Mouse (Mus musculus) embryonic stem cell, embryonic (primary cell): ENCODE measurements at regions not wholly inside any gene's neighbourhood (a gene's known extent, or its start where the extent isn't known, plus 50 kb on each side); places are given as distances from the start of the nearest gene placed in this dataset.

ENCODE experiments used
- CTCF ChIA-PET, 4 experiments: fragments of 300-600 bp in 2 of 4; fragments of 350-600 bp in 2 of 4; sonication (Branson Sonifier 250); formaldehyde crosslinking; loops; one replicate each; lab custom pipeline; 2022; ENCODE audit warnings: inconsistent platforms in 2 of 4; lab: Charles Lee
- POLR2A ChIA-PET, 4 experiments: fragments of 300-600 bp in 2 of 4; fragments of 350-600 bp in 2 of 4; sonication (Branson Sonifier 250); formaldehyde crosslinking; loops; one replicate each; lab custom pipeline; 2022; ENCODE audit warnings: antibody characterized with exemption in 4 of 4, inconsistent platforms in 1 of 4; lab: Charles Lee

DNA sequence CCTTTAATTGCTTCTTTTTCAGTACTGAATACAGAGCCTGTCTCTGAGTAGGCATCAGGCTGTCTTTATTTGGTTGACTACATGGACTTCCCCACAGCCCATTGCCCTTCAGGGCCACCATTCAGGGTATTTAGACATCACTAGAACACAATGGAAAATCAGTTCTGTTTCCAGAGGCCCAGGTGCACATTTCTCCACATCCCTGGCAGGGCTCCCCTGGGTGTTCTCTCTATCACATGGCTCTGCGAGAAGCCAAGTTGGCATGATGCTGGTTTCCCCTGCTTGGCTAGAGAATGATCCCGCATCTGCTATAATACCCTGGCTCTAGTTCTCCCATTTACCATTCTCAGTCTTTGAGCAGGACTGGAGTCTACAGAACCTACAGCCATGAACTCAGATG lies 57.3 kb upstream of the St8sia2 start:
- ChIA-PET POLR2A (no interaction called here), CTCF (no interaction called here)

- CTCF ChIA-PET = no interaction called here
These were observed 52.1 kb upstream of the St8sia2 start for GRCm38 (mm10) chr7:74065449-74066099.

More at GRCm38 (mm10) chr7:74065449-74066099, 52.1 kb upstream of the St8sia2 start:
- POLR2A ChIA-PET = no interaction called here
